11 mouse cellular contexts compared by ENCODE assay signal in genomic region chr7:34774020-34774419, GRCm38 (mm10). TPM values are rescaled to one million over a fixed set of nuclear protein-coding genes. Genes with fewer than 3 reads are reported as not detected.
A peak's percentile ranks its signal among the peaks of the same experiment; 100 is the strongest.
DNase-seq lines count a peak whose midpoint lies in the region; ATAC-seq lines count a peak whose summit lies in the region.
"Had no signal": no experiment of that assay in that cellular context is flagged by ENCODE, and none has a peak within 500 bp of the region (broad histone marks: within the 10 kb centered on the region; RNA-seq: fewer than 3 reads in every experiment).

No protein-coding gene starts in this region.

- no peak overlapping the region for H3K9ac ChIP-seq in heart, embryonic 11.5 days (ENCODE audit: low read depth, low read length)
- H3K9ac ChIP-seq in forebrain, embryonic 13.5 days: no peak overlapping the region
- no peak overlapping the region for H3K9ac ChIP-seq in midbrain, embryonic 15.5 days

- H3K9me3 ChIP-seq in heart, embryonic 11.5 days (replicated peaks; ENCODE audit: control insufficient read depth, low read length): no peaks in the 10 kb centered on the region
- H3K9me3 ChIP-seq in forebrain, embryonic 13.5 days (replicated peaks): no peaks in the 10 kb centered on the region
- no peaks in the 10 kb centered on the region for H3K9me3 ChIP-seq in midbrain, embryonic 15.5 days

- 16% methylated on average over 13 of the region's 13 CpGs for WGBS in heart, embryonic 11.5 days (ENCODE audit: insufficient replicate concordance)
- WGBS in forebrain, embryonic 13.5 days: 22% methylated on average over 13 of the region's 13 CpGs
- 43% methylated on average over 13 of the region's 13 CpGs for WGBS in midbrain, embryonic 15.5 days

- no peak for ATAC-seq in heart, embryonic 11.5 days (replicated peaks; ENCODE audit: insufficient number of reproducible peaks, low FRiP score, low TSS enrichment)
- no peak for ATAC-seq in forebrain, embryonic 13.5 days
- ATAC-seq in midbrain, embryonic 15.5 days (replicated peaks): no peak

- H3K27ac ChIP-seq in heart, embryonic 11.5 days (ENCODE audit: low read depth, low read length): no peak overlapping the region
- peak overlapping the region; percentile 78 for H3K27ac ChIP-seq in forebrain, embryonic 13.5 days
- peak overlapping the region; percentile 50 for H3K27ac ChIP-seq in midbrain, embryonic 15.5 days

- H3K4me3 ChIP-seq in heart, embryonic 11.5 days (ENCODE audit: low read depth, low read length): no peak overlapping the region
- H3K4me3 ChIP-seq in forebrain, embryonic 13.5 days: no peak overlapping the region; the same call in 1 of the 2 replicates
- no peak overlapping the region for H3K4me3 ChIP-seq in midbrain, embryonic 15.5 days

- peaks cover 6% of the 10 kb centered on the region; the same call in 1 of the 2 replicates for H3K4me1 ChIP-seq in heart, embryonic 11.5 days (ENCODE audit: control insufficient read depth, insufficient read depth, low read length)
- peaks cover 36% of the 10 kb centered on the region for H3K4me1 ChIP-seq in forebrain, embryonic 13.5 days
- peaks cover 35% of the 10 kb centered on the region for H3K4me1 ChIP-seq in midbrain, embryonic 15.5 days

- H3K36me3 ChIP-seq in heart, embryonic 11.5 days (ENCODE audit: control insufficient read depth, insufficient read depth, low read length): no peaks in the 10 kb centered on the region
- H3K36me3 ChIP-seq in forebrain, embryonic 13.5 days (ENCODE audit: poor library complexity, severe bottlenecking): no peaks in the 10 kb centered on the region
- no peaks in the 10 kb centered on the region for H3K36me3 ChIP-seq in midbrain, embryonic 15.5 days (replicated peaks)

- intact Hi-C loops in heart, postnatal 10 days (cut with DNase I): no loop called here

- no peak for DNase-seq in heart, postnatal 10 days
- DNase-seq in layer of hippocampus, postnatal 36 days: peak; percentile 53 to 56
- DNase-seq in urinary bladder, postnatal 36 days (ENCODE audit: low spot score in 2 of 2): no peak
- DNase-seq in urinary bladder, postnatal 10 days (ENCODE audit: low spot score): no peak
- no peak for DNase-seq in adrenal gland, adult 8-10 months
- DNase-seq: gastrocnemius, postnatal 25 days; kidney, postnatal 14 days had no signal

- no peaks in the 10 kb centered on the region for H3K27me3 ChIP-seq in heart, embryonic 11.5 days (ENCODE audit: control insufficient read depth, insufficient read depth, low read length)
- H3K27me3 ChIP-seq in forebrain, embryonic 13.5 days: peaks cover 6% of the 10 kb centered on the region; the same call in 1 of the 2 replicates
- no peaks in the 10 kb centered on the region for H3K27me3 ChIP-seq in midbrain, embryonic 15.5 days (replicated peaks)

- peak overlapping the region; percentile 14 for H3K4me2 ChIP-seq in heart, embryonic 11.5 days
- H3K4me2 ChIP-seq in forebrain, embryonic 13.5 days: peak overlapping the region; percentile 47
- H3K4me2 ChIP-seq in midbrain, embryonic 15.5 days: peak overlapping the region; percentile 14; the same call in 1 of the 2 replicates

RNA-seq across cellular contexts. Expression of gene Chst8, which starts 38.5 kb away (rescaled TPM):
- 1.2 and 1.6 TPM in 2 replicates for polyA plus RNA-seq in heart, embryonic 11.5 days (2014; fragmentation: Nextera tagmentation; extraction: Ambion mirVana)
- total RNA-seq in heart, postnatal 10 days (2021): under 1 TPM; 0.25 to 0.65 TPM
- polyA plus RNA-seq in forebrain, embryonic 13.5 days (2015; fragmentation: Nextera tagmentation; extraction: Ambion mirVana): 9.7 and 16.4 TPM in 2 replicates
- total RNA-seq in layer of hippocampus, postnatal 36 days (2021): 10 to 100 TPM; 28.6 to 36.8 TPM
- polyA plus RNA-seq in midbrain, embryonic 15.5 days (2015; fragmentation: Nextera tagmentation; extraction: Ambion mirVana): 17.1 TPM in 2 replicates
- total RNA-seq in adrenal gland, adult 8-10 months (2022): 10 to 100 TPM in 3 of 4 experiments, 1 to 10 TPM in 1; 7.1 to 29.9 (median 13.8) TPM
- total RNA-seq: megakaryocyte, adult 5-6 weeks had no signal

Comparison
In these comparisons a context has a peak if more than half of its experiments do, and no peak if none do; other contexts are left out.
1. DNase-seq: peak in layer of hippocampus, postnatal 36 days (2 of 2); none in heart, postnatal 10 days (0 of 2), urinary bladder, postnatal 36 days (0 of 2), urinary bladder, postnatal 10 days (single experiment) and adrenal gland, adult 8-10 months (single experiment).
2. RNA of gene Chst8, which starts 38.5 kb away (total RNA-seq): 28.6 to 36.8 TPM in layer of hippocampus, postnatal 36 days and 7.1 to 29.9 TPM in adrenal gland, adult 8-10 months; 0.25 to 0.65 TPM in heart, postnatal 10 days; every median in the first group is over 4 times any median in the second.
3. Peak in every context shown above with its lines, with median percentiles within 50 percentile points of each other: H3K4me2 ChIP-seq.